Mouse (Mus musculus) small intestine, adult 2 months (tissue): ENCODE data around the gene Arxes1. TPM values are rescaled to one million over a fixed set of nuclear protein-coding genes. Genes with fewer than 3 reads are reported as not detected.
"Not testable (repeated sequence)": the region's sequence is repeated elsewhere in the genome, so short reads cannot be mapped to it uniquely, and the experiment has no call there.

Source experiments
- H3K27ac ChIP-seq: fragments of 200-500 bp; 2 replicates; pipeline ENCODE4 v1.5.1; 2012; ENCODE audit warnings: low read depth, low read length, control low read depth, inconsistent platforms; ENCODE audit not compliant: insufficient read depth
- H3K27me3 ChIP-seq: fragments of 200-500 bp; 2 replicates; pipeline ENCODE4 v1.6.1; 2012; ENCODE audit warnings: mild to moderate bottlenecking, moderate library complexity, low read length, inconsistent platforms; ENCODE audit not compliant: control insufficient read depth, insufficient read depth
- H3K36me3 ChIP-seq: fragments of 200-500 bp; 2 replicates; pipeline ENCODE4 v1.6.1; 2012; ENCODE audit warnings: mild to moderate bottlenecking, low read length, control low read depth, inconsistent platforms; ENCODE audit not compliant: control insufficient read depth, insufficient read depth
- H3K4me1 ChIP-seq: fragments of 200-500 bp; 2 replicates; pipeline ENCODE4 v1.6.1; 2012; ENCODE audit warnings: low read length, inconsistent platforms, mixed read lengths; ENCODE audit not compliant: control insufficient read depth, insufficient read depth, insufficient read length
- H3K4me3 ChIP-seq: fragments of 200-500 bp; 2 replicates; pipeline ENCODE4 v1.5.1; 2012; ENCODE audit warnings: low read depth, mild to moderate bottlenecking, control low read depth, inconsistent platforms, low read length, moderate library complexity
- CTCF ChIP-seq: fragments of 200-500 bp; IDR thresholded peaks from 2 replicates; pipeline ENCODE4 v1.5.1; 2012; ENCODE audit warnings: low read depth, mild to moderate bottlenecking, control low read depth, inconsistent platforms, low read length, moderate library complexity, mixed read lengths; ENCODE audit not compliant: insufficient replicate concordance, insufficient read length; ENCODE audit errors: extremely low read depth
- POLR2A ChIP-seq: fragments of 200-500 bp; IDR thresholded peaks from 2 replicates; pipeline ENCODE4 v1.6.1; 2012; ENCODE audit warnings: low read depth, mild to moderate bottlenecking, control low read depth, inconsistent platforms, low read length, moderate library complexity
- WGBS: fragments of 180-500 bp; shearing (Covaris S2); methylation state at CpG from one replicate; pipeline ENCODE4 v1.1.7; 2018; 5-methylcytosine and 5-hydroxymethylcytosine counted together
- polyA plus RNA-seq: library from polyadenylated mRNA; depleted of rRNA; stranded (reverse); fragments of >200 nt; gene quantifications from 2 replicates; pipeline ENCODE4 v1.2.3, GENCODE M21; 2012

Gene Arxes1
- polyA plus RNA-seq, 1 experiment: not detected

DNA sequence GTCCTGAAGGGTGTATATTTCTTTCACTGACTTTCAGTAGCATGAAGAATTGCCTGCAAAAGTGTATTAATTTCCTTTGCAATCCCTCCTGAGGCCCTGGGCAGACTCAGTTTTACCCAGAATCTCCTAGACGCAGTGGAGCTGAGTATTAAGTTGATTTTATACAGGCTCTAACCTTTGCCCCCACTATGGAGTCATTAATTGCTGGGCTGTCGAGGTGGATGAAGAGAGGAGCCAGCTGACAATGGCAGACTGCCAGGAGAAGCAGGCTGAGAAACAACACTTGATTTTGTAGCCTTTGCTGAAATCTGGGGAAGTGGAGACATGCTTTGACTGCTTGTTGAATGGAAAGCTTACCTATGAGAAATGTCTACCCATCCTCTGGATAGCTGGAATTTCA is 18.8 kb upstream of the Arxes1 start:
- Histone ChIP-seq H3K4me3 (no peak overlapping the region), H3K27ac (no peak overlapping the region), H3K36me3 (no peaks in the 10 kb centered on the region), H3K27me3 (no peaks in the 10 kb centered on the region), H3K4me1 (no peaks in the 10 kb centered on the region)
- WGBS: 12% methylated on average over 2 of the region's 2 CpGs
- TF ChIP-seq CTCF (no peak), POLR2A (no peak)

DNA sequence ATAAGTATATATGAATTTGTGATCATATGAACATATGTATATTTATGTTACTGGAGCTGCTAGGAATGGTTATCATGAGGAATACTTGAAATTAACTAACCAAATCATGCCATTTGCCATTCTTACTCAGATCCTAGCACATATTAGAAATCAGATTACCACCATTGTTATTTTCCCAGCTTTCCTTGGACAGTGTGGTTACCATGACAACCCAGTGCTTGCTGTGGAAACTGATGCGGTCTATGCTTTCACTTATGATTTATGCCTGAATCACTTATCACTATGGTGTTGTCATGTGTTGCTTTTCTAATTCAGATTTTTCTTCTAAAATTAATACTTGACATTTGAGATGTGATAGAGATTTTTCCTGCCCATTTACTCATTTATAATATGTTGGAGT is 2.8 kb upstream of the Arxes1 start:
- Histone ChIP-seq H3K4me3 (no peak overlapping the region), H3K36me3 (no peaks in the 10 kb centered on the region)

DNA sequence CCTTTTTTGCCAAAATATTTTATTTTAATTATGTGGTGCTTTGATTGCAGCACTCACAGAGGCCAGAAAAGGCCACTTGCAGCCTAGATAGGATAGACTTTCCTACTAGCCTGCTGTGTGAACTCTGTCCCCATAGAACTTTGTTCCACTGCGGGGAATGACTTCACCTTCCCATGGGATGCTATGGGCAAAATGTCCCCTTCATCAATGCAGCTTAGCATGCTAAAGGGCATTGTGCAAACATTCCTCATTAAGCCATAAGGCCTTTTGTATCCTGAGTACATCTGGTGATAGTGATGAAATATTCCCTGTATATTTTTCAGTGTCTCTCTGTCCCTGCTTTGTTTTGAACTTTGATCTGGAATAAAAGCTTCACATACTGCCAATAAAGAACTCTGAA is 10.6 kb downstream of the Arxes1 start:
- H3K27me3 ChIP-seq: no peaks in the 10 kb centered on the region
- TF ChIP-seq POLR2A (no peak), CTCF (no peak)
- WGBS: 77% methylated on average over 1 of the region's 1 CpGs

More for the DNA sequence above, 2.8 kb upstream of the Arxes1 start:
- no peak overlapping the region for H3K27ac ChIP-seq
- no peaks in the 10 kb centered on the region for H3K27me3 ChIP-seq
- no peaks in the 10 kb centered on the region for H3K4me1 ChIP-seq
- TF ChIP-seq CTCF: no peak
- TF ChIP-seq POLR2A: no peak
- WGBS: 64% methylated on average over 1 of the region's 1 CpGs

DNA sequence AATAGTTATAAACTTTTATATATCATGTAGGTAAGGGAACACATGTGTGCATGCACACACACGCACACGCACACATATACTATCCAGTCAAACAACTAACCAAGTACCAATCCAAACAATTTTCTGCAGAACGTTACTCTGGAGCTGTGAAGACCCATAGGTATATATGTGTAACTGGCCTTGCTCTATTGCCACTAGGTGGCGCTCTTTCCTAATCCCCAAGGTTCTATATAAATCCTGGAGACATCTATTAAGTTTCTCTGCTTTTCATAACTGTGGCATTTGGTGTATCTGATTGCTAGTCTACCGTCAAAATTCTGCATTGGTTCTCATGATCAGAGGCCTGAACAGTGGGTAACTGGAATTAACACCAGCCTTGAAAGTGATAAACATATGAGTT is 14.4 kb downstream of the Arxes1 start:
- Histone ChIP-seq H3K27ac (no peak overlapping the region), H3K36me3 (no peaks in the 10 kb centered on the region), H3K4me1 (no peaks in the 10 kb centered on the region), H3K4me3 (no peak overlapping the region), H3K27me3 (no peaks in the 10 kb centered on the region)
- TF ChIP-seq CTCF (no peak), POLR2A (no peak)
- WGBS: 6% methylated on average over 5 of the region's 5 CpGs

More for the DNA sequence above, 10.6 kb downstream of the Arxes1 start:
- Histone ChIP-seq H3K4me3 (no peak overlapping the region), H3K27ac (no peak overlapping the region), H3K4me1 (no peaks in the 10 kb centered on the region), H3K36me3 (no peaks in the 10 kb centered on the region)

DNA sequence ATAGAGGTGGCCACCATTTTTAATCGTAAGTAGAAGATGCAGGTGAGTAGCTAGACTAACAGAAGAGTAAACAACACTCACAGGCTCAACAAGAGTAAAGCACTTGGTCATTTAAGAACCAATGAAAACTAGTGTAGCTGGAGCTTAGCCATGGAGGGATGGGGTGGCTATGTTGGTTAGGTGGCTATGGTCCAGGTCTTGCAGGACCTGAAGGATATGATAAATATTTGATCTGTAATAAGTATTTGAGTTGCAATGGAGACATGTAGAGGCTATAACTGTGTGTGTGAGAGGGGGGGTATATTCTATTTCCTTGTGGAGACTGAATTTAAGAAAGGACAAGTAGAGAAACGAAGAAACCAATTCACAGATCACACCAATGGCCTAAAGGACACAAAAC is 18.1 kb downstream of the Arxes1 start:
- no peaks in the 10 kb centered on the region for H3K36me3 ChIP-seq
- H3K27me3 ChIP-seq: no peaks in the 10 kb centered on the region
- no peak overlapping the region for H3K27ac ChIP-seq
- H3K4me1 ChIP-seq: no peaks in the 10 kb centered on the region
- WGBS: 58% methylated on average over 2 of the region's 2 CpGs
- H3K4me3 ChIP-seq: no peak overlapping the region
- TF ChIP-seq POLR2A (no peak), CTCF (no peak)

DNA sequence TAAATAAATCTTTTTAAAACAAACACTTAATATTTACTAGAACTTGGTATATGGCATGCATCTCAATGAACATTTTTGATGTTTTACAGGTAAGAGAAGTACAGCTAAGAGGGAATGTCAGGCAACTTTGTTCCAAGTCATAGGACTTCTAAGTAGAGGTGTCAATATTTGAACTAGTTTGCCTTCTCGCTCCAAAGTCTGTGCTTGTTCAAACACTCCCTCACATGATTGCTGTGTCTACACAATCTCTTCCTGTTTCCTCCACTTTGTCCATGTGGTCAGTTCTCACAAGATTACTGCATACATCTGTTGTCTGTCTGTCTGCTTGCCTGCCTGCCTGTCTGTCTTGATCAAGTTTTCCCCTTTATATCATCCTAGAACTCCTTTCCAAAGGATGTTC is 27.5 kb downstream of the Arxes1 start:
- Histone ChIP-seq H3K4me3 (no peak overlapping the region), H3K27ac (no peak overlapping the region), H3K4me1 (no peaks in the 10 kb centered on the region), H3K27me3 (no peaks in the 10 kb centered on the region), H3K36me3 (no peaks in the 10 kb centered on the region)
- WGBS: 10% methylated on average over 1 of the region's 1 CpGs
- no peak for TF ChIP-seq CTCF
- TF ChIP-seq POLR2A: no peak

DNA sequence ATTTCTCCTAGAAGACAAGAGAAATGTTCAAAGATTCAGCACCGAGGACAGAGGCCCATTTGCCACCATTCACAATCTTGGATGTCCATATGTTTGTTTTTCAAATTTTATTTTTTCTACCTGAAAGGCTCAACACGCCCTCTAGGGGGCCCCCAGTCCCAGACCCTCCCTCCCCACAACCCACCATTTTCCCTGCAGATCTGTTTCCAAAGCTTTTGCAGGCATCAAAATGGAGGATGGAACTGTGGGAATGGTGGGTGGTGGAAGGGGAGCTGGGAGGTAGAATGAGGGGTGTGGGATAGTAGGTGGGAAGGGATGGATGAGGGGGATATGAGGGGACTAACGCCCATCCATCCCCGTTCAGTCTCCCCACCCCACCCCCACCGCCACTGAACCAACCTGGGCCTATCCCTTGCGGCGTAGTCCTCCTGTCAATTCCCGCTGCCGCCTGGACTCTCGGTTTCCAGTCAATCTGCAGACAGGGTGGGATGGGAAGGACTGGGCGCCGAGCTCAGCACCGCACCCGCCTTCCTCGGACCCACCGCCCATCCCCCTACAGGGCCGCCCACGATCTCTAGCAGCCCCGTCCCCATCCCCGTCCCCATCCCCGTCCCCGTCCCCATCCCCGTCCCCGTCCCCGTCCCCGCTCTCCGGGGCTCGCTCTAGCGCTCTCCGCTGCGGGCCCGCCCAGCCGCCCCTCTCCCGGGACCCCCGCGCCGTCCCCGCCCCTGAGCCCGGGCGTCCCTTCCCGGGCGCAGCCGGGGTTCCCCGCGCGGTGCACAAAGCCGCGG is 34.2 kb downstream of the Arxes1 start:
- H3K4me1 ChIP-seq: not testable (repeated sequence)

DNA sequence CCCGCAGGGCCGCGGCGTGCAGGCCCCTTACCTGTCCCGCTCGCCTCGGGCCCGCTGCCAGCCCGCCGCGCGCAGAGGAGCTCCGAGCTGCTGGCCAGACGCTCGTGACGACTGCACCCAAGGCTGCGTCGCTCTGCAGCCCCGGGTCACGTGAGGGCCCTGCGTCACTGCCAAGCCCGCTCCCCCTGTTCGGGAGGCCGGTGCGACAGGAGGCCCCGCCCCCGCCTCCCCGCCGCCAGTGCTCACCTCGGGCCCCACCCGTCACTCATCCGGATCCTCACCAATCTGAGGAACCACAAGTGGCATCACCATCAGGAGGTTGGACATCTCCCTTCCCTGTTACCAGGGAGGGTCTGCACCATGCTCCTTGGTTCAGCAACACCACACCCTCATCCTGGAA is 34.9 kb downstream of the Arxes1 start, which contains the start of gene Bex2:
Gene Bex2 (minus strand): TSS at position 217 of the 400 bp plus-strand sequence.
- H3K27ac ChIP-seq, H3K4me3 ChIP-seq, H3K36me3 ChIP-seq, H3K4me1 ChIP-seq, H3K27me3 ChIP-seq: not testable (repeated sequence)
- 0% methylated on average over 4 of the region's 32 CpGs for WGBS

More for the DNA sequence above, 34.2 kb downstream of the Arxes1 start:
- not testable (repeated sequence) for H3K36me3 ChIP-seq, H3K27me3 ChIP-seq, H3K4me3 ChIP-seq, H3K27ac ChIP-seq
- 6% methylated on average over 11 of the region's 48 CpGs for WGBS
